Mouse (Mus musculus) small intestine, adult 2 months (tissue): ENCODE data around the gene Scnn1b.

Source experiments
- CTCF ChIP-seq: fragments of 200-500 bp; IDR thresholded peaks from 2 replicates; pipeline ENCODE4 v1.5.1; 2012; ENCODE audit warnings: low read depth, mild to moderate bottlenecking, control low read depth, inconsistent platforms, low read length, moderate library complexity, mixed read lengths; ENCODE audit not compliant: insufficient replicate concordance, insufficient read length; ENCODE audit errors: extremely low read depth
- POLR2A ChIP-seq: fragments of 200-500 bp; IDR thresholded peaks from 2 replicates; pipeline ENCODE4 v1.6.1; 2012; ENCODE audit warnings: low read depth, mild to moderate bottlenecking, control low read depth, inconsistent platforms, low read length, moderate library complexity

GRCm38 (mm10) chr7:121947513-121947912, 82.7 kb downstream of the Scnn1b start:
- TF ChIP-seq CTCF (no peak), POLR2A (no peak)
